Mouse (Mus musculus): ENCODE measurements around the gene Adam12. TPM values are rescaled to one million over a fixed set of nuclear protein-coding genes. Genes with fewer than 3 reads are reported as not detected.
A peak's percentile ranks its signal among the peaks of the same experiment; 100 is the strongest.

Gene Adam12
- polyA plus RNA-seq, 1 experiment from 2014 or later: 6.1 TPM

- 33% methylated on average over 2 of the region's 2 CpGs for WGBS
- H3K4me2 ChIP-seq: no peak overlapping the region
- no peak for ATAC-seq (ENCODE audit: insufficient number of reproducible peaks, insufficient read depth, low FRiP score, low TSS enrichment, low read depth)
- H3K4me1 ChIP-seq: peaks cover 30% of the 10 kb centered on the region
- no peaks in the 10 kb centered on the region for H3K9me3 ChIP-seq
- no peak overlapping the region for H3K4me3 ChIP-seq
- H3K36me3 ChIP-seq: no peaks in the 10 kb centered on the region
- 0 out of 2 replicates have a peak overlapping the region, but pooled peaks have one; percentile 16 for H3K27ac ChIP-seq
- H3K27me3 ChIP-seq: no peaks in the 10 kb centered on the region
- H3K9ac ChIP-seq: no peak overlapping the region
Measured at GRCm38 (mm10) chr7:134093871-134094270, 138.1 kb downstream of the Adam12 start.

DNA sequence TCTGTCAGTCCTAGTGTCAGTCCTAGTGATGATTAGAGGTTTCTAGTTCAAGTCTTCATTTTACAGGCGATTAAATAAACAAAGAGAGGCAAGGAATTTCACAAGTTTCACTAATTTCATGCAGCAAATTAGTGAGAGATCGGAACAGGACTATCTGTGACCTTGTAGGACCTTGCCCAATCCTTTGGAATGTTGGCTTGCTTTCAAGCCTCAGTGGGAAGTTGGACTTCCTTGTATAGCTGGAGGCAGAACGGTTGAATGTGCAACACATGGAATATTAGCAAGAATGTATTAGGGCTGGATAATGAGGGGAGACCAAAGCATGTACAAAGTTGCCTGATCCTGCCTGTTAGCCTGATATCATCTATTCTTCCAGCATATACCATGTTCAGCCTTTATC, 141.2 kb downstream of the Adam12 start:
- H3K9me3 ChIP-seq: no peaks in the 10 kb centered on the region
- H3K4me3 ChIP-seq: no peak overlapping the region
- H3K4me2 ChIP-seq: no peak overlapping the region
- H3K4me1 ChIP-seq: peaks cover 30% of the 10 kb centered on the region
- no peak overlapping the region for H3K9ac ChIP-seq
- no peaks in the 10 kb centered on the region for H3K27me3 ChIP-seq
- H3K27ac ChIP-seq: no peak overlapping the region
- H3K36me3 ChIP-seq: no peaks in the 10 kb centered on the region
- ATAC-seq (ENCODE audit: insufficient number of reproducible peaks, insufficient read depth, low FRiP score, low TSS enrichment, low read depth): no peak
- WGBS: 53% methylated on average over 3 of the region's 3 CpGs

DNA sequence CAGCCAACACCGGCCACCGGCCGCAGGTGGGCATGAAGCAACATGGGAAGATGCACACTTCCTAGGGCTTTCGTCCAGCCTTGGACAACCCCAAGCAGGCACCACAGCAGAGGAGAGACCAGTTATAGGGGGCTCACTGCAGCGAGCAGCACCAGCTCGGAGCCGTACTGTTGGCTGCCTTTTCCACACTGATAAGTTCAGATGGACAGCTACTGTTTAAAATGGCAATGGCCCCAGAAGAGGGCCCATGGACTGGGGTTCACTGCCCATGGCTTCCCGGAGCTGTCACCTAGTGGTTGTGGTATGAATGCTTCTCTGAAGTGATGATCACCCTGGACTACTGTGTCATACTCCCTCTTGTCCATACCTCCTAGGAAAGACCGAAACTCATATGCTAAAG, 141.7 kb downstream of the Adam12 start:
- Histone ChIP-seq H3K4me3 (no peak overlapping the region), H3K27ac (no peak overlapping the region), H3K4me1 (peaks cover 30% of the 10 kb centered on the region), H3K36me3 (no peaks in the 10 kb centered on the region), H3K9me3 (no peaks in the 10 kb centered on the region), H3K27me3 (no peaks in the 10 kb centered on the region), H3K4me2 (no peak overlapping the region), H3K9ac (no peak overlapping the region)
- 94% methylated on average over 9 of the region's 9 CpGs for WGBS
- no peak for ATAC-seq (ENCODE audit: insufficient number of reproducible peaks, insufficient read depth, low FRiP score, low TSS enrichment, low read depth)

DNA sequence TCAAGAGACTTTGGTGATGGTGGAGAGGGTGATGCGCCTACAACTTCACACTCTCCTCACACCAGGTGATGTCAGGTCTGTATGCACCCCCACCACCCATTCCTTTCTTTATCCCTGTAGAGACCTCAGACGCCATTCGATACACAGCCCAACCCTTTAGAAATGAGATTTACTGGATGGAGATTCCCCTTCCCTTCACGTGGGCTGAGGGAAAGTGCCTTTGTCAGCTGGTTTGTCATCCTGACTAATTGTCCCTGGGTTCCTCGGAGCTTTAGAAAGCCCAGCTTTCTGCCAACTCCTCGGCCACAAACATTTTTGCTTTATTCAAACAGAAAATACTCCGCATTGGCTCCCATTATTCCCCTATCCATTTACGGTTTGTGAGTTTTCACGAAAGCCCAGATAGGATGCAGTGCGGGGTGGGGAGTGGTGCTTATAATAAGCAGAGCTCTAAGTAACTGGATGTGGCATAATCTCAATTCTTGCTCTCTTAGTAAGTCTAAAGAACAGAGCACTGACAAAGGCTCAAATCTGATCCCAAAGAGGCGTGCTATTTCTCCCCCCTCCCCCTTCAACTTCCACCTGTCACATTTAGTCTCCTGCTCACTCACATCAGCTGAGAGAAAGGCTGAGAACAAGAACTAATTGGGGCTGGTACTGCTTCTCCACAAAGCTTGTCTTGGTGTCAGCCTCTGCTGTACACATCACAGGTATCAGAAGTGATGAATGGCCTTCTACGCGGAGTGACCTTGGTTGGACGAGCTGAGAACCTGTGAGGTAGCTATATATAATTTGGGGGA, 143.2 kb downstream of the Adam12 start:
- Histone ChIP-seq H3K4me2 (no peak overlapping the region), H3K4me3 (no peak overlapping the region), H3K27ac (no peak overlapping the region), H3K27me3 (no peaks in the 10 kb centered on the region), H3K4me1 (peaks cover 22% of the 10 kb centered on the region), H3K36me3 (no peaks in the 10 kb centered on the region), H3K9ac (no peak overlapping the region), H3K9me3 (no peaks in the 10 kb centered on the region)
- 74% methylated on average over 14 of the region's 14 CpGs for WGBS
- ATAC-seq (ENCODE audit: insufficient number of reproducible peaks, insufficient read depth, low FRiP score, low TSS enrichment, low read depth): no peak

DNA sequence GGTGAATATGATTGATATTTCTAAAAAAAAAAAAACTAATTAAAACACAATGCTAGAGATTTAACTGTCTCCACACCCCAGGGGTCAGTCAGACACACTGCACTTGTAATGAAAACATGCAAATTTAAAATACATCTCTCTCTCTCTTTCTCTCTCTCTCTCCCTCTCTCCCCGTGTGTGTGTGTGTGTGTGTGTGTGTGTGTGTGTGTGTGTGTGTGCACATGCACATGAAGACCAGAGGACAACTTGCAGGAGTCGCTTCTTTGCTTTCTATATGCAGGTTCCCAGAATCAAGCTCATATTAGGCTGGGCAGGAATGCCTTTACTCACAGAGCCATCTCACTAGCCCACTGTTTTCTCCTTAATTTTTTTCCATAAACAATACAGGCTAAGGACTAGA, 146.6 kb downstream of the Adam12 start:
- no peak overlapping the region for H3K9ac ChIP-seq
- ATAC-seq (ENCODE audit: insufficient number of reproducible peaks, insufficient read depth, low FRiP score, low TSS enrichment, low read depth): no peak
- H3K9me3 ChIP-seq: no peaks in the 10 kb centered on the region
- H3K4me3 ChIP-seq: no peak overlapping the region
- no peaks in the 10 kb centered on the region for H3K36me3 ChIP-seq
- no peaks in the 10 kb centered on the region for H3K27me3 ChIP-seq
- WGBS: 69% methylated on average over 2 of the region's 2 CpGs
- H3K4me1 ChIP-seq: no peaks in the 10 kb centered on the region
- H3K4me2 ChIP-seq: no peak overlapping the region
- H3K27ac ChIP-seq: no peak overlapping the region

DNA sequence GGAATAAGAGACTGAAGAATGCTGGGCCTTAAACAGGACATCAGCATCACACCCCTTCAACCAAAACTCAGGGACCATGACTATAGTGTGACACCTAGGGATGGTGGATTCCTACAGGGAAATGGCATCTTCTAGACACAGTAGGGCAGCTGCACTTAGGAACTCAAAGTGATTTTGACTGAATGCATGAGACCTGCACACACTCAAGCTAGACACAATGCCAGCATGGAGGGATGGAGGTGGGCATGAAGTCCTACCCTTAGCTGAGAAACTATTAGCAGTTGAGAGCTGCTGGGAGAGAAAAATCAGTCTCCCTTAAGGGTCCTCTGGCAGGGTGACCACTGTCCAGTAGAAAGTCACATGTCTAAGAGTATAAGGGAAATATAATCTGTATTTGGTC, 147.0 kb downstream of the Adam12 start:
- no peaks in the 10 kb centered on the region for H3K36me3 ChIP-seq
- no peak overlapping the region for H3K4me3 ChIP-seq
- ATAC-seq (ENCODE audit: insufficient number of reproducible peaks, insufficient read depth, low FRiP score, low TSS enrichment, low read depth): no peak
- H3K27me3 ChIP-seq: no peaks in the 10 kb centered on the region
- H3K9me3 ChIP-seq: no peaks in the 10 kb centered on the region
- H3K4me1 ChIP-seq: no peaks in the 10 kb centered on the region
- no peak overlapping the region for H3K4me2 ChIP-seq
- H3K27ac ChIP-seq: no peak overlapping the region
- H3K9ac ChIP-seq: no peak overlapping the region

DNA sequence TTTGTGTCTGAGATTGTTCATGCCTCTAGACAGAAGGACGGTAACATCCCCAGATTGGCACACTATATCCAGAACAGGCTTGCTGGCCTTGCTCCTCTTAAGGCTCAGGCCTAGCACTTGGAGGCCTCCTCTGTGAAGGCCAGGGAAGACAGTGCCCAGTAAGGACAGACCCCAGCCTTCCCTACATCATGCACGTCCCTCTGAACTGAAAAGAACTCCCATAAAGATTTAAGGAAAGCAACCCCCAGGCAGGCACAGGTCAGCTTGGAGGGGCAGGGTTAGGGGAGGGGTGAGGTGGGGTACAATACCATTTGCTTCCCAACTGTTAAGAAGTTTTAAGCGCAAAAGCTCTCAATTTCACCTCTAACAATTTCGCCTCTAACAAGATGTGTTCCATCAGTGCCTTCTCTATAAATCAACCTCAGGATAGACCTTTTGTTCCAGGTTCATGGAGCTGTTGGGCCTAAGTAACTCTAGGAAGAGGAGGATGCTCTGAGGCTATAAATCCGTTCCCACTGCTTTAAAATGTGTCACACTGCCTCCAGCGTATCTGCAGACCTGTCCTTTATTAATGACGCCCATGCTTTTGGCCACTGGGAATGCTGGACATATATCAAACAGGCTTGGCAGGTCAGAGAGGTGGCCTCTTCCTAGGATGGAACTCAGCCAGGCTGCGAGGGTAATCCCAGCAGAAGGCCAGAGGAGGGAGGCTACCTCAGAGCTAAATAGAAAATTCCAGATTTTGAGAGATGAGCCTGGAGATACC, 150.5 kb downstream of the Adam12 start:
- Histone ChIP-seq H3K27ac (no peak overlapping the region), H3K4me1 (no peaks in the 10 kb centered on the region), H3K9ac (no peak overlapping the region), H3K9me3 (no peaks in the 10 kb centered on the region), H3K36me3 (no peaks in the 10 kb centered on the region), H3K27me3 (no peaks in the 10 kb centered on the region), H3K4me2 (no peak overlapping the region), H3K4me3 (no peak overlapping the region)
- ATAC-seq (ENCODE audit: insufficient number of reproducible peaks, insufficient read depth, low FRiP score, low TSS enrichment, low read depth): no peak
- WGBS: 82% methylated on average over 8 of the region's 8 CpGs

- ATAC-seq (ENCODE audit: insufficient number of reproducible peaks, insufficient read depth, low FRiP score, low TSS enrichment, low read depth): no peak
- Histone ChIP-seq H3K4me2 (no peak overlapping the region), H3K36me3 (no peaks in the 10 kb centered on the region), H3K4me3 (no peak overlapping the region), H3K4me1 (no peaks in the 10 kb centered on the region), H3K27ac (no peak overlapping the region), H3K27me3 (no peaks in the 10 kb centered on the region), H3K9ac (no peak overlapping the region), H3K9me3 (no peaks in the 10 kb centered on the region)
- WGBS: 77% methylated on average over 17 of the region's 17 CpGs
Measured at GRCm38 (mm10) chr7:134079980-134080725, 151.8 kb downstream of the Adam12 start.

DNA sequence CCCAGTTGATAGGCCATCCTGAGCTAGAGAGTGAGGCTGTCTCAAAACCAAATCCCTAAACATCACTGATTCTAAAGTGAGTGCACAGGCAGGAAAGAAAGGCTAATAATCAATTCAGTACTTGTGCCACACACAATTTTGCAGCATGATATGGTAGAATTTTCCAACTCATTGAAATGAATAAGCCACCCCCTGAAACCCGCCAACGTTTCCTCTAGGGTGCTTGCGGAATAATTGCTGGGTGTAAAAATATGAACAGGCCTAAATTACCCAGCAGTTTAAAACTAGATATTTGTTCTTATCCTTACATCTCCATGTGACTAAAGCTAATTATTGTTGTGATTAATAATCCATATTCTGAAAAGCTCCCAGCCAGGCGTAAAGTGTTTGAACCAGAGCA, 154.3 kb downstream of the Adam12 start:
- no peak overlapping the region for H3K27ac ChIP-seq
- H3K4me1 ChIP-seq: no peaks in the 10 kb centered on the region; the same call in 1 of the 2 replicates
- no peak overlapping the region for H3K4me3 ChIP-seq
- WGBS: 94% methylated on average over 4 of the region's 4 CpGs
- H3K9me3 ChIP-seq: no peaks in the 10 kb centered on the region
- no peak overlapping the region for H3K4me2 ChIP-seq
- no peaks in the 10 kb centered on the region for H3K27me3 ChIP-seq
- no peak overlapping the region for H3K9ac ChIP-seq
- no peaks in the 10 kb centered on the region for H3K36me3 ChIP-seq
- ATAC-seq (ENCODE audit: insufficient number of reproducible peaks, insufficient read depth, low FRiP score, low TSS enrichment, low read depth): no peak

GRCm38 (mm10) chr7:134073011-134073410, 158.9 kb downstream of the Adam12 start:
- no peaks in the 10 kb centered on the region for H3K27me3 ChIP-seq
- no peak overlapping the region for H3K9ac ChIP-seq
- H3K4me3 ChIP-seq: no peak overlapping the region
- no peaks in the 10 kb centered on the region; the same call in 1 of the 2 replicates for H3K4me1 ChIP-seq
- H3K9me3 ChIP-seq: no peaks in the 10 kb centered on the region
- no peak for ATAC-seq (ENCODE audit: insufficient number of reproducible peaks, insufficient read depth, low FRiP score, low TSS enrichment, low read depth)
- no peaks in the 10 kb centered on the region for H3K36me3 ChIP-seq
- 53% methylated on average over 5 of the region's 5 CpGs for WGBS
- no peak overlapping the region for H3K4me2 ChIP-seq
- H3K27ac ChIP-seq: no peak overlapping the region

DNA sequence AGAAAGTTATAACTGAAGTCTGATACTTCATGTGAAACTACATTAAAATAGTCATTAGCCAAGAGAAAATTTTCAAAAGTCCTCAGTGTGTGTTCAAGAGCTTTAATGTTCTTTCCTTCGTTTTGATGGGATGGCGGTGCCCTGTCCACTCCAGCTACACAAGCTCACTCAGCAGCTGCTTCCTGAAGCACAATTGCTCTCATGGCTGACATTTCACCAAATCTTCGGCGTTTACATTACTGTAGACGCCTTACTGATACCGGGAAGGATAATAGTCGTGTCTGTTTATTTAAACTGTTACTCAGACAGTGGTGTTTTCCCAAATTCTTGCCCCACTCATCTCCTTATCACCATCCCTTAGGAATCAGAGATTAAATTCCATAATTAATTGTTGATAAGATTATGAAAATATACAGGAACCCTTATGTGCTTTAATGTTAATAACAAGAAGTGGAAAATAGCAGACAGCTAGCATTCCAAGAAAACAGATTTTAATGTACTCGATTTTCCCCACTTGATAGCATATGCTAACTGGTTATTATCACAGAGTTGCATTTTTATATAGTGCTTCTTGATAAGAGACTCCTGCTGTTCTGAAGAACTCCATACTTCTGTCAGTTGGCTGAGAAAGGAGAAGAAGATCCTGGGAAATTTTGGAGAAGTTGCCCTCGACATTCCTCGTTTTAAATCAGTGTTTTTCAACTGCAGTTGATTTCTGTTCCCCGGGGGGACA, 160.6 kb downstream of the Adam12 start:
- H3K4me3 ChIP-seq: no peak overlapping the region
- 80% methylated on average over 11 of the region's 11 CpGs for WGBS
- no peak overlapping the region for H3K4me2 ChIP-seq
- no peak overlapping the region for H3K27ac ChIP-seq
- H3K27me3 ChIP-seq: no peaks in the 10 kb centered on the region
- H3K9me3 ChIP-seq: no peaks in the 10 kb centered on the region
- no peaks in the 10 kb centered on the region; the same call in 1 of the 2 replicates for H3K4me1 ChIP-seq
- H3K36me3 ChIP-seq: no peaks in the 10 kb centered on the region
- ATAC-seq (ENCODE audit: insufficient number of reproducible peaks, insufficient read depth, low FRiP score, low TSS enrichment, low read depth): no peak
- H3K9ac ChIP-seq: no peak overlapping the region
